Mouse (Mus musculus) erythroblast, embryonic 14.5 days (primary cell): ENCODE measurements around the gene Zfp462. TPM values are rescaled to one million over a fixed set of nuclear protein-coding genes. Genes with fewer than 3 reads are reported as not detected.

Experiments
- H3K27me3 ChIP-seq: 2 replicates; pipeline ENCODE4 v1.6.1; 2012; ENCODE audit warnings: inconsistent platforms; ENCODE audit not compliant: control insufficient read depth
- H3K36me3 ChIP-seq: 2 replicates; pipeline ENCODE4 v1.6.1; 2012; ENCODE audit warnings: mild to moderate bottlenecking, inconsistent platforms; ENCODE audit not compliant: control insufficient read depth
- H3K4me1 ChIP-seq: 2 replicates; pipeline ENCODE4 v1.6.1; 2012; ENCODE audit warnings: inconsistent platforms; ENCODE audit not compliant: control insufficient read depth
- H3K4me3 ChIP-seq: replicated peaks from 2 replicates; pipeline ENCODE3; 2012; ENCODE audit warnings: moderate library complexity, mild to moderate bottlenecking, inconsistent platforms
- H3K9me3 ChIP-seq: 2 replicates; pipeline ENCODE4 v1.6.1; 2012; ENCODE audit warnings: low read length, inconsistent platforms, mixed read lengths; ENCODE audit not compliant: control insufficient read depth
- GATA1 ChIP-seq: IDR thresholded peaks from 2 replicates; pipeline ENCODE4 v1.6.1; 2012; ENCODE audit warnings: low read length, inconsistent platforms, mixed read lengths
- TAL1 ChIP-seq: IDR thresholded peaks from 3 replicates; pipeline ENCODE4 v1.6.1; 2012; ENCODE audit warnings: low read length, inconsistent platforms, mixed read lengths
- polyA plus RNA-seq: library from polyadenylated mRNA; stranded (reverse); fragments of >175 nt; gene quantifications from 2 replicates; pipeline ENCODE4 v1.2.3, GENCODE M21; 2012

Gene Zfp462
- polyA plus RNA-seq, 1 experiment: not detected

GRCm38 (mm10) chr4:54929686-54930085 is 15.2 kb upstream of the Zfp462 start:
- Histone ChIP-seq H3K36me3 (no peaks in the 10 kb centered on the region), H3K27me3 (no peaks in the 10 kb centered on the region), H3K4me3 (no peak overlapping the region), H3K4me1 (no peaks in the 10 kb centered on the region), H3K9me3 (no peaks in the 10 kb centered on the region)
- TF ChIP-seq TAL1: no peak
- TF ChIP-seq GATA1: no peak

GRCm38 (mm10) chr4:54932668-54933067 is 12.2 kb upstream of the Zfp462 start:
- H3K27me3 ChIP-seq: no peaks in the 10 kb centered on the region
- H3K36me3 ChIP-seq: no peaks in the 10 kb centered on the region
- TF ChIP-seq TAL1 (no peak), GATA1 (no peak)
- no peaks in the 10 kb centered on the region for H3K9me3 ChIP-seq
- H3K4me1 ChIP-seq: no peaks in the 10 kb centered on the region
- no peak overlapping the region for H3K4me3 ChIP-seq

- Histone ChIP-seq H3K4me3 (no peak overlapping the region), H3K4me1 (no peaks in the 10 kb centered on the region), H3K9me3 (no peaks in the 10 kb centered on the region), H3K36me3 (no peaks in the 10 kb centered on the region), H3K27me3 (no peaks in the 10 kb centered on the region)
- no peak for TF ChIP-seq TAL1
- TF ChIP-seq GATA1: no peak
These were observed 7.7 kb upstream of the Zfp462 start for GRCm38 (mm10) chr4:54937161-54937560.

GRCm38 (mm10) chr4:54945603-54946445 is 976 bp downstream of the Zfp462 start:
- no peaks in the 10 kb centered on the region for H3K36me3 ChIP-seq
- no peak for TF ChIP-seq GATA1
- no peak overlapping the region for H3K4me3 ChIP-seq
- H3K27me3 ChIP-seq: peaks cover 59% of the 10 kb centered on the region
- H3K4me1 ChIP-seq: no peaks in the 10 kb centered on the region
- H3K9me3 ChIP-seq: no peaks in the 10 kb centered on the region

- peaks cover 59% of the 10 kb centered on the region for H3K27me3 ChIP-seq
- no peaks in the 10 kb centered on the region for H3K9me3 ChIP-seq
- no peaks in the 10 kb centered on the region for H3K36me3 ChIP-seq
- TF ChIP-seq TAL1 (no peak), GATA1 (no peak)
- no peak overlapping the region for H3K4me3 ChIP-seq
- no peaks in the 10 kb centered on the region for H3K4me1 ChIP-seq
These were observed 1.8 kb downstream of the Zfp462 start for GRCm38 (mm10) chr4:54946662-54947055.

GRCm38 (mm10) chr4:54947056-54947990 is 2.5 kb downstream of the Zfp462 start:
- peaks cover 59% of the 10 kb centered on the region for H3K27me3 ChIP-seq

GRCm38 (mm10) chr4:54947991-54948615 is 3.3 kb downstream of the Zfp462 start:
- Histone ChIP-seq H3K9me3 (no peaks in the 10 kb centered on the region), H3K36me3 (no peaks in the 10 kb centered on the region), H3K4me1 (no peaks in the 10 kb centered on the region), H3K27me3 (peaks cover 59% of the 10 kb centered on the region), H3K4me3 (peak overlapping the region; percentile 20)
- no peak for TF ChIP-seq TAL1
- no peak for TF ChIP-seq GATA1

More at GRCm38 (mm10) chr4:54947056-54947990, 2.5 kb downstream of the Zfp462 start:
- no peak overlapping the region for H3K4me3 ChIP-seq
- no peaks in the 10 kb centered on the region for H3K9me3 ChIP-seq
- no peaks in the 10 kb centered on the region for H3K4me1 ChIP-seq
- H3K36me3 ChIP-seq: no peaks in the 10 kb centered on the region
- TF ChIP-seq GATA1 (no peak), TAL1 (no peak)

GRCm38 (mm10) chr4:54948616-54949560 is 4.0 kb downstream of the Zfp462 start:
- H3K27me3 ChIP-seq: peaks cover 59% of the 10 kb centered on the region
- peak overlapping the region; percentile 29 for H3K4me3 ChIP-seq
- H3K9me3 ChIP-seq: no peaks in the 10 kb centered on the region
- no peak for TF ChIP-seq GATA1
- no peak for TF ChIP-seq TAL1
- no peaks in the 10 kb centered on the region for H3K4me1 ChIP-seq
- no peaks in the 10 kb centered on the region for H3K36me3 ChIP-seq
